Mouse (Mus musculus) gastrocnemius, postnatal 25 days (tissue): Measurements from ENCODE around the gene Ubash3b. TPM values are rescaled to one million over a fixed set of nuclear protein-coding genes. Genes with fewer than 3 reads are reported as not detected.

ENCODE experiments used
- DNase-seq: peaks from one replicate; pipeline ENCODE4 v3.0.0; 2022
- total RNA-seq, 2 experiments: library from RNA; stranded (reverse); gene quantifications; 1 replicate in 1 of 2; 2 replicates in 1 of 2; pipeline ENCODE4 v1.2.3; 2021

The Ubash3b gene
- total RNA-seq, 2 experiments from 2014 or later = 0.38 to 1.3 TPM

- DNase-seq = no peak
These were observed 25.2 kb downstream of the Ubash3b start for GRCm38 (mm10) chr9:41136273-41136672.

GRCm38 (mm10) chr9:41134907-41135306 is 26.6 kb downstream of the Ubash3b start:
- no peak for DNase-seq

- DNase-seq = no peak
These were observed 30.9 kb downstream of the Ubash3b start for GRCm38 (mm10) chr9:41130563-41130962.

- no peak for DNase-seq
These were observed 31.6 kb downstream of the Ubash3b start for GRCm38 (mm10) chr9:41129802-41130480.

GRCm38 (mm10) chr9:41129273-41129672 is 32.2 kb downstream of the Ubash3b start:
- no peak for DNase-seq

- DNase-seq = no peak
These were observed 34.8 kb downstream of the Ubash3b start for GRCm38 (mm10) chr9:41126723-41127122.

- no peak for DNase-seq
These were observed 37.2 kb downstream of the Ubash3b start for GRCm38 (mm10) chr9:41124305-41124704.

- no peak for DNase-seq
These were observed 38.9 kb downstream of the Ubash3b start for GRCm38 (mm10) chr9:41122390-41123110.

- DNase-seq = no peak
These were observed 39.7 kb downstream of the Ubash3b start for GRCm38 (mm10) chr9:41121701-41122354.

GRCm38 (mm10) chr9:41119958-41120357 is 41.5 kb downstream of the Ubash3b start:
- no peak for DNase-seq

GRCm38 (mm10) chr9:41118065-41118464 is 43.4 kb downstream of the Ubash3b start:
- no peak for DNase-seq

- DNase-seq = no peak
These were observed 45.4 kb downstream of the Ubash3b start for GRCm38 (mm10) chr9:41116126-41116525.

GRCm38 (mm10) chr9:41114367-41114766 is 47.1 kb downstream of the Ubash3b start:
- no peak for DNase-seq

- DNase-seq = no peak
These were observed 51.7 kb downstream of the Ubash3b start for GRCm38 (mm10) chr9:41109749-41110148.

- DNase-seq = peak; percentile 12
These were observed 52.9 kb downstream of the Ubash3b start for GRCm38 (mm10) chr9:41108324-41109180.

- peak; percentile 12 for DNase-seq
These were observed 56.3 kb downstream of the Ubash3b start for GRCm38 (mm10) chr9:41105201-41105643.

GRCm38 (mm10) chr9:41103722-41104121 is 57.8 kb downstream of the Ubash3b start:
- no peak for DNase-seq

GRCm38 (mm10) chr9:41102613-41103012 is 58.9 kb downstream of the Ubash3b start:
- peak; percentile 45 for DNase-seq

- no peak for DNase-seq
These were observed 61.6 kb downstream of the Ubash3b start for GRCm38 (mm10) chr9:41099897-41100296.

GRCm38 (mm10) chr9:41099067-41099466 is 62.4 kb downstream of the Ubash3b start:
- no peak for DNase-seq

GRCm38 (mm10) chr9:41098065-41098464 is 63.4 kb downstream of the Ubash3b start:
- DNase-seq = no peak

GRCm38 (mm10) chr9:41091993-41092392 is 69.5 kb downstream of the Ubash3b start:
- DNase-seq = no peak
